Mouse (Mus musculus) kidney, postnatal 0 days (tissue): ENCODE measurements around the gene Arhgap32. TPM values are rescaled to one million over a fixed set of nuclear protein-coding genes. Genes with fewer than 3 reads are reported as not detected.
"Not testable (repeated sequence)": the region's sequence is repeated elsewhere in the genome, so short reads cannot be mapped to it uniquely, and the experiment has no call there.

Experiments
- ATAC-seq: fragments of 200-750 bp; cut with Nextera tagmentation; replicated peaks from 2 replicates; pipeline ENCODE4 v1.8.0; 2017; ENCODE audit warnings: low read depth, moderate number of reproducible peaks, moderate TSS enrichment, moderate library complexity; ENCODE audit not compliant: low FRiP score
- DNase-seq: peaks from one replicate; pipeline ENCODE4 v3.0.0-alpha.2; 2016; ENCODE audit warnings: low spot score
- H3K27ac ChIP-seq: fragments of 300-500 bp; sonication (generic); 2 replicates; pipeline ENCODE4 v1.5.1; 2014; ENCODE audit warnings: mild to moderate bottlenecking
- H3K27me3 ChIP-seq: fragments of 300-500 bp; sonication (generic); 2 replicates; pipeline ENCODE4 v1.6.1; 2014; ENCODE audit warnings: low read length, mixed read lengths; ENCODE audit not compliant: insufficient read depth
- H3K36me3 ChIP-seq: fragments of 300-500 bp; sonication (generic); 2 replicates; pipeline ENCODE4 v1.6.1; 2014; ENCODE audit warnings: low read length, mixed read lengths; ENCODE audit not compliant: insufficient read depth
- H3K4me1 ChIP-seq: fragments of 300-500 bp; sonication (generic); replicated peaks from 2 replicates; pipeline ENCODE4 v1.6.1; 2014; ENCODE audit warnings: antibody characterized with exemption, low read length, mixed read lengths; ENCODE audit not compliant: insufficient read depth
- H3K4me2 ChIP-seq: fragments of 300-500 bp; sonication (generic); 2 replicates; pipeline ENCODE4 v1.6.1; 2014; ENCODE audit warnings: mild to moderate bottlenecking, low read length, moderate library complexity, mixed read lengths
- H3K4me3 ChIP-seq: fragments of 300-500 bp; sonication (generic); replicated peaks from 2 replicates; pipeline ENCODE4 v1.5.1; 2014; ENCODE audit warnings: low read depth, low read length
- H3K9ac ChIP-seq: fragments of 300-500 bp; sonication (generic); 2 replicates; pipeline ENCODE4 v1.6.1; 2014; ENCODE audit warnings: low read depth, low read length
- H3K9me3 ChIP-seq: fragments of 300-500 bp; sonication (generic); replicated peaks from 2 replicates; pipeline ENCODE4 v1.6.1; 2016; ENCODE audit warnings: low read length, inconsistent platforms, mixed read lengths
- CTCF ChIP-seq: IDR thresholded peaks from 2 replicates; pipeline ENCODE4 v1.5.1; 2016; ENCODE audit warnings: antibody characterized with exemption, low read depth, mild to moderate bottlenecking, moderate library complexity
- WGBS: fragments of 180-500 bp; shearing (Covaris S2); extraction: QIAGEN DNeasy Blood & Tissue Kit; methylation state at CpG from one replicate; pipeline ENCODE4 v1.1.7; 2014; 5-methylcytosine and 5-hydroxymethylcytosine counted together
- polyA plus RNA-seq: library from polyadenylated mRNA; unstranded; fragments of >200 nt; fragmentation: Nextera tagmentation; extraction: Ambion mirVana; gene quantifications from 2 replicates; pipeline ENCODE4 v1.2.1, GENCODE M21; 2015

Arhgap32 gene
- polyA plus RNA-seq, 1 experiment from 2014 or later: 10.1 TPM

GRCm38 (mm10) chr9:32157201-32157600 lies 41.3 kb downstream of the Arhgap32 start:
- DNase-seq (no peak), ATAC-seq (peak; percentile 53)

GRCm38 (mm10) chr9:32158837-32159543 lies 43.1 kb downstream of the Arhgap32 start:
- DNase-seq (peak; percentile 88), ATAC-seq (peak; percentile 53; the same call in 1 of the 2 replicates)
- Histone ChIP-seq H3K27ac (no peak overlapping the region), H3K36me3 (no peaks in the 10 kb centered on the region), H3K9me3 (no peaks in the 10 kb centered on the region), H3K9ac (no peak overlapping the region), H3K4me3 (no peak overlapping the region), H3K27me3 (no peaks in the 10 kb centered on the region), H3K4me1 (no peaks in the 10 kb centered on the region), H3K4me2 (no peak overlapping the region)
- peak; percentile 99 for TF ChIP-seq CTCF
- WGBS: 28% methylated on average over 3 of the region's 3 CpGs

More at GRCm38 (mm10) chr9:32157201-32157600, 41.3 kb downstream of the Arhgap32 start:
- H3K9ac ChIP-seq: no peak overlapping the region
- H3K36me3 ChIP-seq: no peaks in the 10 kb centered on the region
- no peak for TF ChIP-seq CTCF
- no peak overlapping the region for H3K4me3 ChIP-seq
- WGBS: 65% methylated on average over 3 of the region's 3 CpGs
- H3K4me1 ChIP-seq: no peaks in the 10 kb centered on the region
- H3K4me2 ChIP-seq: no peak overlapping the region
- no peaks in the 10 kb centered on the region for H3K9me3 ChIP-seq
- H3K27ac ChIP-seq: no peak overlapping the region
- H3K27me3 ChIP-seq: no peaks in the 10 kb centered on the region

- Histone ChIP-seq H3K27ac (no peak overlapping the region), H3K4me2 (no peak overlapping the region), H3K9me3 (no peaks in the 10 kb centered on the region), H3K4me1 (no peaks in the 10 kb centered on the region), H3K4me3 (no peak overlapping the region), H3K36me3 (no peaks in the 10 kb centered on the region), H3K27me3 (no peaks in the 10 kb centered on the region), H3K9ac (no peak overlapping the region)
- no peak for TF ChIP-seq CTCF
- ATAC-seq: no peak
- 77% methylated on average over 3 of the region's 3 CpGs for WGBS
- DNase-seq: no peak
Measured at GRCm38 (mm10) chr9:32159724-32160123, 43.8 kb downstream of the Arhgap32 start.

DNA sequence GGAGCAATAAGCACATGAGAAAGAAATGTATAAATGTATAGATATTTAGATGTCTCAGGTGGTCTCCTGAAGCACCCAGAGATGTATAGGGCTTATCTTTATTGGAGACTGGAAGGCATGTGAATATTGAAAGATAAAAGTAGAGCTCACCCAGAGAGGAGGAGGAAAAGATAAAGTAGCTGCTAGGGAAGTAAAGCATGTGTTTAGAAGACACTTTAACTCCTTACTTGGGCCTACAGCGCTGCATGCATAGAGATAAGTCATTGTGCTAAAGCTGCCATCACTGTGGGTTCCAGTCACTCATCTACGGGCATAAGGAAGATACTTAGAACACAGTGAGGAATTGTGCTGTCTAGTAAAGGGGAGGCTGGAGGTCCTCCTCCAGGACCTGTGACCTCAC lies 46.9 kb downstream of the Arhgap32 start:
- Histone ChIP-seq H3K9ac (no peak overlapping the region), H3K9me3 (no peaks in the 10 kb centered on the region), H3K27me3 (no peaks in the 10 kb centered on the region), H3K36me3 (no peaks in the 10 kb centered on the region), H3K27ac (no peak overlapping the region), H3K4me1 (no peaks in the 10 kb centered on the region), H3K4me2 (no peak overlapping the region), H3K4me3 (no peak overlapping the region)
- ATAC-seq: no peak
- no peak for DNase-seq
- no peak for TF ChIP-seq CTCF
- 89% methylated on average over 2 of the region's 2 CpGs for WGBS

DNA sequence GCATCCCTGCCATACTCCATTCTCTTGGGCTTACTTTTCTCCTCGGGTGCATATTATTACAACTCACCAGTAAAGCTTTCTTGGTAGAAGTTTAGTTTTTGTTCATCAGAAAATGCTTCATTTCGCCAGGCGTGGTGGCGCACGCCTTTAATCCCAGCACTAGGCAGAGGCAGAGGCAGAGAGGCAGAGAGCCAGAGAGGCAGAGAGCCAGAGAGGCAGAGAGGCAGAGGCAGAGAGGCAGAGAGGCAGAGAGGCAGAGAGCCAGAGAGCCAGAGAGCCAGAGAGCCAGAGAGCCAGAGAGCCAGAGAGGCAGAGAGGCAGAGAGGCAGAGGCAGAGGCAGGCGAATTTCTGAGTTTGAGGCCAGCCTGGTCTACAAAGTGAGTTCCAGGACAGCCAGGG lies 47.9 kb downstream of the Arhgap32 start:
- H3K36me3 ChIP-seq, H3K9ac ChIP-seq, H3K4me1 ChIP-seq, H3K4me3 ChIP-seq, H3K4me2 ChIP-seq, DNase-seq, H3K27me3 ChIP-seq, H3K9me3 ChIP-seq, ATAC-seq, H3K27ac ChIP-seq: not testable (repeated sequence)
- WGBS: 90% methylated on average over 6 of the region's 6 CpGs

- Histone ChIP-seq H3K9me3 (no peaks in the 10 kb centered on the region), H3K4me1 (no peaks in the 10 kb centered on the region), H3K27me3 (no peaks in the 10 kb centered on the region), H3K4me2 (no peak overlapping the region), H3K9ac (no peak overlapping the region), H3K27ac (peak overlapping the region; percentile 21; the same call in 1 of the 2 replicates), H3K36me3 (no peaks in the 10 kb centered on the region), H3K4me3 (no peak overlapping the region)
- TF ChIP-seq CTCF: no peak
- DNase-seq (peak; percentile 10), ATAC-seq (peak; percentile 79)
- WGBS: 85% methylated on average over 5 of the region's 5 CpGs
Measured at GRCm38 (mm10) chr9:32168546-32169137, 52.7 kb downstream of the Arhgap32 start.
